Mouse (Mus musculus) cerebellum, adult 2 months (tissue): ENCODE results near the gene Prdx5.

ENCODE experiments used
- CTCF ChIP-seq: fragments of 200-500 bp; IDR thresholded peaks from 2 replicates; pipeline ENCODE4 v1.5.1; 2011; ENCODE audit warnings: low read depth, mild to moderate bottlenecking, control low read depth, low read length, moderate library complexity, borderline replicate concordance; ENCODE audit not compliant: insufficient read depth
- POLR2A ChIP-seq: fragments of 200-500 bp; IDR thresholded peaks from 2 replicates; pipeline ENCODE4 v1.6.1; 2011; ENCODE audit warnings: low read length, control low read depth, borderline replicate concordance; ENCODE audit not compliant: insufficient read depth

- TF ChIP-seq POLR2A (no peak), CTCF (no peak)
These were observed 44.1 kb upstream of the Prdx5 start for GRCm38 (mm10) chr19:6954046-6954445.
